Mouse (Mus musculus) liver, postnatal 0 days (tissue): ENCODE measurements around the gene Naa11. TPM values are rescaled to one million over a fixed set of nuclear protein-coding genes. Genes with fewer than 3 reads are reported as not detected.

Experiments
- ATAC-seq: fragments of 200-750 bp; cut with Nextera tagmentation; 2 replicates; pipeline ENCODE4 v1.8.0; 2017; ENCODE audit warnings: mild to moderate bottlenecking, moderate library complexity
- DNase-seq: peaks from one replicate; pipeline ENCODE4 v3.0.0-alpha.2; 2016
- H3K27ac ChIP-seq: fragments of 300-500 bp; sonication (generic); 2 replicates; pipeline ENCODE4 v1.5.1; 2014; ENCODE audit warnings: antibody characterized with exemption, moderate library complexity, mild to moderate bottlenecking, low read depth
- H3K27me3 ChIP-seq: fragments of 300-500 bp; sonication (generic); 2 replicates; pipeline ENCODE4 v1.6.1; 2014; ENCODE audit warnings: low read length, control low read depth, mixed read lengths; ENCODE audit not compliant: insufficient read depth
- H3K36me3 ChIP-seq: fragments of 300-500 bp; sonication (generic); replicated peaks from 2 replicates; pipeline ENCODE4 v1.6.1; 2014; ENCODE audit warnings: mild to moderate bottlenecking, control low read depth, low read length, moderate library complexity, mixed read lengths; ENCODE audit not compliant: insufficient read depth
- H3K4me1 ChIP-seq: fragments of 300-500 bp; sonication (generic); 2 replicates; pipeline ENCODE4 v1.6.1; 2014; ENCODE audit warnings: antibody characterized with exemption, mild to moderate bottlenecking, control low read depth; ENCODE audit not compliant: insufficient read depth
- H3K4me2 ChIP-seq: fragments of 300-500 bp; sonication (generic); 2 replicates; pipeline ENCODE4 v1.6.1; 2014; ENCODE audit warnings: low read depth, mild to moderate bottlenecking, low read length, moderate library complexity, mixed read lengths
- H3K4me3 ChIP-seq: fragments of 300-500 bp; sonication (generic); 2 replicates; pipeline ENCODE4 v1.5.1; 2014; ENCODE audit warnings: low read depth, low read length
- H3K9ac ChIP-seq: fragments of 300-500 bp; sonication (generic); replicated peaks from 2 replicates; pipeline ENCODE4 v1.6.1; 2014; ENCODE audit warnings: mild to moderate bottlenecking, moderate library complexity
- H3K9me3 ChIP-seq: fragments of 300-500 bp; sonication (generic); 2 replicates; pipeline ENCODE4 v1.6.1; 2016; ENCODE audit warnings: mild to moderate bottlenecking, control low read depth, low read length, mixed read lengths
- CTCF ChIP-seq: sonication (generic); IDR thresholded peaks from 2 replicates; pipeline ENCODE4 v1.5.1; 2016; ENCODE audit warnings: antibody characterized with exemption, low read depth
- EP300 ChIP-seq: IDR thresholded peaks from 2 replicates; pipeline ENCODE4 v1.6.1; 2016; ENCODE audit warnings: antibody characterized with exemption, low read depth, mild to moderate bottlenecking
- WGBS: fragments of 180-500 bp; shearing (Covaris S2); extraction: QIAGEN DNeasy Blood & Tissue Kit; methylation state at CpG from one replicate; pipeline ENCODE4 v1.1.7; 2014; ENCODE audit not compliant: insufficient replicate concordance; 5-methylcytosine and 5-hydroxymethylcytosine counted together
- polyA plus RNA-seq: library from polyadenylated mRNA; unstranded; fragments of >200 nt; fragmentation: Nextera tagmentation; extraction: Ambion mirVana; gene quantifications from 2 replicates; pipeline ENCODE4 v1.2.1, GENCODE M21; 2015

The Naa11 gene
- polyA plus RNA-seq, result not detected in 2 replicates

- WGBS, result 92% methylated on average over 23 of the region's 23 CpGs
- Histone ChIP-seq H3K4me3 (no peak within 1 kb of the TSS), H3K27me3 (no peaks in the 10 kb centered on the region), H3K4me2 (no peak within 1 kb of the TSS), H3K4me1 (no peaks in the 10 kb centered on the region), H3K9ac (no peak within 1 kb of the TSS), H3K27ac (no peak within 1 kb of the TSS), H3K9me3 (no peaks in the 10 kb centered on the region), H3K36me3 (no peaks in the 10 kb centered on the region)
- TF ChIP-seq CTCF (no peak), EP300 (no peak)
- DNase-seq (no peak), ATAC-seq (no peak)
Observed at GRCm38 (mm10) chr5:97392160-97392559, at the start of gene Naa11. TSS of gene Naa11 (minus strand) at chr5:97392379.

GRCm38 (mm10) chr5:97432512-97432911, 40.3 kb upstream of the Naa11 start:
- ATAC-seq (no peak), DNase-seq (no peak)
- TF ChIP-seq CTCF (no peak), EP300 (no peak)
- H3K9ac ChIP-seq, result no peak overlapping the region
- H3K4me2 ChIP-seq, result no peak overlapping the region
- no peaks in the 10 kb centered on the region for H3K4me1 ChIP-seq
- H3K4me3 ChIP-seq, result no peak overlapping the region
- 72% methylated on average over 2 of the region's 2 CpGs for WGBS
- no peaks in the 10 kb centered on the region for H3K36me3 ChIP-seq
- H3K27ac ChIP-seq, result no peak overlapping the region
- no peaks in the 10 kb centered on the region for H3K9me3 ChIP-seq
- no peaks in the 10 kb centered on the region for H3K27me3 ChIP-seq

- Histone ChIP-seq H3K4me2 (no peak overlapping the region), H3K36me3 (no peaks in the 10 kb centered on the region), H3K27me3 (no peaks in the 10 kb centered on the region), H3K4me1 (no peaks in the 10 kb centered on the region), H3K4me3 (no peak overlapping the region), H3K9me3 (no peaks in the 10 kb centered on the region), H3K27ac (no peak overlapping the region), H3K9ac (no peak overlapping the region)
- DNase-seq, result no peak
- no peak for ATAC-seq
- WGBS, result 85% methylated on average over 9 of the region's 9 CpGs
- TF ChIP-seq EP300 (no peak), CTCF (no peak)
Observed at GRCm38 (mm10) chr5:97429976-97430375, 37.8 kb upstream of the Naa11 start.

DNA sequence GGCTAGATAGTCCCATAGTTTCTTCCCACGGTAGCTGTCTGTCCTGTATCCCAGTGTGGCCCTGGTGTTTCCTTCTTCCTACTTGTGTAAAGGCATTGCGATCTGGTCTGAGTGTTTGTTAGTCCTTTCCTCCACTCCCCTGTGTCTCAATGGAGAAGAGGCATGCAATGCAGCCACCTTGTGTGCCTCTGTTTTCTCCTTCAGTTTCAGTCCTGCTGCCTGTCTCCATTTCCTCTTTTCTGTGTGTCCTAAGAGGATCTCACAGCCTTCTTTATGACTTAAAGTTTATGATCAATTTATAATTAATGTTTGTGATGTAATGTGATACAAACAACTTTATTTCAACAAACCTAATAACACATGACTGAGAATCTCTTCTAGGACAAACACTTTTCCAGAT, 29.5 kb upstream of the Naa11 start:
- Histone ChIP-seq H3K27me3 (no peaks in the 10 kb centered on the region), H3K27ac (no peak overlapping the region), H3K4me3 (no peak overlapping the region), H3K9me3 (no peaks in the 10 kb centered on the region), H3K9ac (no peak overlapping the region), H3K4me1 (no peaks in the 10 kb centered on the region), H3K4me2 (no peak overlapping the region), H3K36me3 (no peaks in the 10 kb centered on the region)
- DNase-seq (no peak), ATAC-seq (no peak)
- WGBS, result 74% methylated on average over 2 of the region's 2 CpGs
- no peak for TF ChIP-seq CTCF
- no peak for TF ChIP-seq EP300

DNA sequence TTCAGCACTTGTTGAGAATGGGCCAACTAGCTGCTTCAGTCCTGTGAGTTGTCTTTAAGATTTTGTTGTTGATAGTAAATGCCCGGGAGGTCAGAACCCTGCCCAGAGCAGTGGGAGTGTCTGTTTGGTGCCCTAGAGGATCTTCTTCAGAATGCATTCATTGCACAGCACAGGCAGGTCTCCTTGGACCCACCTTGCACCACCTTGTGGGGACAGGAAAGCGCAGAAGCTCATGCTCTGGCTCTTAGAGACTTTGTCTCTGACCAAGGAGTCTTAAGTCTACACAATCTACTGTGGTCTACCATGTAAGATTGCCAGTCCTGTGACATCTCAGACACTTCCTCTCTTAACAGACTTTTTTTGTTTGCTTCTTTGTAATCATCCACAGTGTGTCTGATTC, 25.0 kb upstream of the Naa11 start:
- Histone ChIP-seq H3K9me3 (no peaks in the 10 kb centered on the region), H3K27ac (no peak overlapping the region), H3K4me2 (no peak overlapping the region), H3K9ac (no peak overlapping the region), H3K4me3 (no peak overlapping the region), H3K4me1 (no peaks in the 10 kb centered on the region), H3K27me3 (no peaks in the 10 kb centered on the region), H3K36me3 (no peaks in the 10 kb centered on the region)
- WGBS, result 66% methylated on average over 2 of the region's 2 CpGs
- no peak for TF ChIP-seq CTCF
- TF ChIP-seq EP300, result no peak
- ATAC-seq, result no peak
- no peak for DNase-seq

GRCm38 (mm10) chr5:97415837-97416236, 23.7 kb upstream of the Naa11 start:
- TF ChIP-seq CTCF (no peak), EP300 (no peak)
- Histone ChIP-seq H3K9ac (no peak overlapping the region), H3K9me3 (no peaks in the 10 kb centered on the region), H3K4me1 (no peaks in the 10 kb centered on the region), H3K27me3 (no peaks in the 10 kb centered on the region), H3K27ac (no peak overlapping the region), H3K36me3 (no peaks in the 10 kb centered on the region), H3K4me2 (no peak overlapping the region), H3K4me3 (no peak overlapping the region)
- DNase-seq (no peak), ATAC-seq (no peak)
- 69% methylated on average over 6 of the region's 6 CpGs for WGBS

GRCm38 (mm10) chr5:97413716-97414115, 21.5 kb upstream of the Naa11 start:
- no peak for TF ChIP-seq CTCF
- no peak for TF ChIP-seq EP300
- no peak for ATAC-seq
- WGBS, result 72% methylated on average over 3 of the region's 3 CpGs

More at GRCm38 (mm10) chr5:97413716-97414115, 21.5 kb upstream of the Naa11 start:
- no peak for DNase-seq
- H3K4me3 ChIP-seq, result no peak overlapping the region
- H3K4me1 ChIP-seq, result no peaks in the 10 kb centered on the region
- H3K36me3 ChIP-seq, result no peaks in the 10 kb centered on the region
- H3K9ac ChIP-seq, result no peak overlapping the region
- H3K4me2 ChIP-seq, result no peak overlapping the region
- H3K27me3 ChIP-seq, result no peaks in the 10 kb centered on the region
- no peaks in the 10 kb centered on the region for H3K9me3 ChIP-seq
- no peak overlapping the region for H3K27ac ChIP-seq
